Mouse (Mus musculus) brain, embryonic 14.5 days (tissue): ENCODE results near the gene Pgap3.

Experiments used
- CTCF ChIP-seq: fragments of 200-500 bp; IDR thresholded peaks from 2 replicates; pipeline ENCODE4 v1.5.1; 2012; ENCODE audit warnings: inconsistent platforms, mild to moderate bottlenecking, moderate library complexity, borderline replicate concordance; ENCODE audit not compliant: insufficient read depth, insufficient read length; ENCODE audit errors: extremely low read depth
- POLR2A ChIP-seq: fragments of 200-500 bp; IDR thresholded peaks from 2 replicates; pipeline ENCODE4 v1.6.1; 2012; ENCODE audit warnings: mild to moderate bottlenecking, inconsistent platforms, borderline replicate concordance; ENCODE audit not compliant: poor library complexity, insufficient read depth, insufficient read length, severe bottlenecking; ENCODE audit errors: extremely low read depth

DNA sequence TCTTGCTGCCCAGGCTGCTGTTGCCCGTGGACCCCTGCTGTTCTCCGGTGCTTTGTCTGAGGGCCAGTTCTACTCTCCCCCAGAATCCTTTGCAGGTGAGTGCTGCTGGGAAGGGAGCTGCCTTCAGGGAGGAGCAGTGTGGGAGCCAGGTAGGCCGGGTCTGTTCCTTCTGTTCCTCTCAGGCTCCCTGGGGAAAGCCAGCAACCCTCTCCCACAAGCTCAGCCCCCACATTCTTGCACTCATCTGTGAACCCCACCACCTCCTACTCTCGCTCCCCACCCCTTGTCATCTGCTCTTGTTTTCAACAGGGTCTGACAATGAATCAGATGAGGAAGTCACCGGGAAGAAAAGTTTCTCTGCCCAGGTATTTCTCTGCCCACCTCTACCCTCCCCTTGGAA is 23.5 kb downstream of the Pgap3 start:
- TF ChIP-seq CTCF = no peak
- no peak for TF ChIP-seq POLR2A
